Comparison of ENCODE assay signal across 9 mouse cellular contexts in the genomic region with DNA sequence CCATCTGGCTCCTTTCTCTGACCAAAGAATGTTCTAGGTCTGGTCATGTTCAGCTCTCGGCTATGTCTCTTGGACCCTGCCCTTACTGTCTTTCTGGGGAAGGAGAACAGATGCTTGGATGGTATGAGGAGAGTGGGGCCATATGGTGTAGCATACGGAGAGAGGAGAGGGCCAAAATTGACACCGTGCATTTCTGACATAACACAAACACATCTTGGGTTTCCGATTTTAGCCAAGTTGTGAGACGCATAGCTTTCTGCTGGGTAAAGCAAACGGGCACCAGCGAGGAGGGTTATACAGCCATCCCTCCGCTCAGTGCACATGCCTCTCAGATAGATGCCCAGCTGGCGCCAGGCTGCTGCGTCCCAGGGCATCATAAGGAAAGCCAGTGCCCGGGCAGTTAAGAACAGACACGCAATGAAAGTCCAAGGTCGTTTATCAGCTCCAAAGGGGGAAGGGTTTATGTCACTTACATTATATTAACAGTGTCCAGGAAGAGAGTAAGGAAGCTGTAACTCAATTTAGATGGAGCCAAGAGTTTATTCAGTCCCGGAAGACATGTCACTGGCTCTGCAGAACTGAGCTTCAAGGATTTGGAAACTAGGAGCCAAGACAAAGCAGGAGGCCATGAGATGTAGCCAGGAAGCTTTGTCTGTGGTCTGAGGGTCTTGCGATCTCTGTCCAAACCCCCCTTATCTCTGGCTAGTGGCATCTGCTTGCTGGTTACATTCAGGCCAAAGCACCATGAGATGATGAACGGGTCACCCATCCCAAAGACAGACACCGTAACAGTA. TPM values are rescaled to one million over a fixed set of nuclear protein-coding genes. Genes with fewer than 3 reads are reported as not detected.
DNase-seq lines count a peak whose midpoint lies in the region; ATAC-seq and TF ChIP-seq lines count a peak whose summit lies in the region.
"Had no signal": no experiment of that assay in that cellular context is flagged by ENCODE, and none has a peak within 500 bp of the region (broad histone marks: within the 10 kb centered on the region; RNA-seq: fewer than 3 reads in every experiment).

No protein-coding gene starts in this region.

- no peak for TF ChIP-seq POLR2A in kidney, adult 2 months (IDR thresholded peaks at IDR 0.05; ENCODE audit: low read depth, low read length)

- no peaks in the 10 kb centered on the region for H3K9me3 ChIP-seq in embryonic facial prominence, embryonic 14.5 days (ENCODE audit: control insufficient read depth, low read length)
- H3K9me3 ChIP-seq in embryonic facial prominence, embryonic 10.5 days: no peaks in the 10 kb centered on the region
- H3K9me3 ChIP-seq in hindbrain, embryonic 16.5 days (ENCODE audit: control insufficient read depth, low read length): no peaks in the 10 kb centered on the region

- DNase-seq in embryonic facial prominence, embryonic 14.5 days (ENCODE audit: low spot score): peak; percentile 12
- DNase-seq in embryonic facial prominence, embryonic 10.5 days (ENCODE audit: low spot score): no peak
- peak; percentile 35 for DNase-seq in left cerebral cortex, adult 18-20 months (ENCODE audit: low spot score in 2 of 2)
- DNase-seq in left cerebral cortex, adult 11 months (ENCODE audit: low spot score): no peak
- peak; percentile 24 to 37 for DNase-seq in right cerebral cortex, postnatal 36 days (ENCODE audit: low spot score in 2 of 2)
- no peak for DNase-seq in kidney, adult 2 months
- no peak for DNase-seq in T-cell, adult 2 months (ENCODE audit: low spot score)
- DNase-seq: liver, postnatal 0 days had no signal

- H3K27ac ChIP-seq in embryonic facial prominence, embryonic 14.5 days (replicated peaks; ENCODE audit: low read depth, low read length): no peak overlapping the region
- no peak overlapping the region for H3K27ac ChIP-seq in embryonic facial prominence, embryonic 10.5 days (replicated peaks)
- peak overlapping the region; percentile 63 for H3K27ac ChIP-seq in hindbrain, embryonic 16.5 days (ENCODE audit: low read depth, low read length)
- no peak overlapping the region for H3K27ac ChIP-seq in kidney, adult 2 months (ENCODE audit: insufficient read depth, low read depth, low read length)

- H3K4me2 ChIP-seq in embryonic facial prominence, embryonic 14.5 days (ENCODE audit: low read depth, low read length): no peak overlapping the region
- H3K4me2 ChIP-seq in hindbrain, embryonic 16.5 days (ENCODE audit: low read length): no peak overlapping the region

- no peak for ATAC-seq in embryonic facial prominence, embryonic 14.5 days (ENCODE audit: low read depth)
- peak; percentile 59; the same call in 1 of the 2 replicates for ATAC-seq in hindbrain, embryonic 16.5 days
- ATAC-seq: liver, postnatal 0 days had no signal

- WGBS in embryonic facial prominence, embryonic 14.5 days: 81% methylated on average over 17 of the region's 17 CpGs
- WGBS in embryonic facial prominence, embryonic 10.5 days: 87% methylated on average over 17 of the region's 17 CpGs
- 74% methylated on average over 17 of the region's 17 CpGs for WGBS in hindbrain, embryonic 16.5 days
- 61% methylated on average over 17 of the region's 17 CpGs for WGBS in kidney, adult 2 months

- TF ChIP-seq CTCF in kidney, adult 2 months (conservative IDR thresholded peaks at IDR 0.05; ENCODE audit: insufficient read depth, insufficient read length, low read depth, low read length): no peak

- no peak overlapping the region for H3K9ac ChIP-seq in embryonic facial prominence, embryonic 14.5 days (ENCODE audit: low read depth, low read length)
- no peak overlapping the region for H3K9ac ChIP-seq in hindbrain, embryonic 16.5 days (ENCODE audit: low read depth, low read length)
- H3K9ac ChIP-seq: liver, postnatal 0 days had no signal

- H3K36me3 ChIP-seq in embryonic facial prominence, embryonic 14.5 days (ENCODE audit: control insufficient read depth, insufficient read depth, low read length): peaks cover 33% of the 10 kb centered on the region
- peaks cover 27% of the 10 kb centered on the region for H3K36me3 ChIP-seq in embryonic facial prominence, embryonic 10.5 days (replicated peaks)
- H3K36me3 ChIP-seq in hindbrain, embryonic 16.5 days (ENCODE audit: control insufficient read depth, insufficient read depth, low read length): peaks cover 19% of the 10 kb centered on the region
- no peaks in the 10 kb centered on the region for H3K36me3 ChIP-seq in kidney, adult 2 months (ENCODE audit: control insufficient read depth, insufficient read depth, low read length)

- H3K27me3 ChIP-seq in embryonic facial prominence, embryonic 14.5 days (replicated peaks; ENCODE audit: control insufficient read depth, insufficient read depth, low read length): no peaks in the 10 kb centered on the region
- peaks cover 5% of the 10 kb centered on the region; the same call in 1 of the 2 replicates for H3K27me3 ChIP-seq in embryonic facial prominence, embryonic 10.5 days (replicated peaks; ENCODE audit: low read depth, poor library complexity, severe bottlenecking)
- no peaks in the 10 kb centered on the region for H3K27me3 ChIP-seq in hindbrain, embryonic 16.5 days (replicated peaks; ENCODE audit: control insufficient read depth, insufficient read depth, low read length)
- H3K27me3 ChIP-seq in kidney, adult 2 months (replicated peaks; ENCODE audit: control insufficient read depth, insufficient read depth, low read length): no peaks in the 10 kb centered on the region

- H3K4me1 ChIP-seq in embryonic facial prominence, embryonic 14.5 days (ENCODE audit: control insufficient read depth, insufficient read depth, low read length): no peaks in the 10 kb centered on the region
- H3K4me1 ChIP-seq in embryonic facial prominence, embryonic 10.5 days: peaks cover 51% of the 10 kb centered on the region
- H3K4me1 ChIP-seq in hindbrain, embryonic 16.5 days (ENCODE audit: control insufficient read depth, insufficient read depth, low read depth, low read length): peaks cover 6% of the 10 kb centered on the region; the same call in 1 of the 2 replicates
- H3K4me1 ChIP-seq in kidney, adult 2 months (ENCODE audit: control insufficient read depth, insufficient read depth, low read length): no peaks in the 10 kb centered on the region

- no peak overlapping the region for H3K4me3 ChIP-seq in embryonic facial prominence, embryonic 14.5 days (ENCODE audit: low read depth, low read length)
- no peak overlapping the region for H3K4me3 ChIP-seq in embryonic facial prominence, embryonic 10.5 days
- no peak overlapping the region for H3K4me3 ChIP-seq in hindbrain, embryonic 16.5 days (ENCODE audit: low read length)
- H3K4me3 ChIP-seq in kidney, adult 2 months (ENCODE audit: insufficient read depth, low read depth, low read length): no peak overlapping the region

RNA-seq across cellular contexts. Expression of a gene that starts 33.0 kb away (rescaled TPM):
- polyA plus RNA-seq in embryonic facial prominence, embryonic 14.5 days (2014; fragmentation: Nextera tagmentation; extraction: Ambion mirVana): 14.5 and 18.7 TPM in 2 replicates
- polyA plus RNA-seq in embryonic facial prominence, embryonic 10.5 days (2016; fragmentation: Nextera tagmentation; extraction: Ambion mirVana): 16.9 and 18.9 TPM in 2 replicates
- total RNA-seq in left cerebral cortex, adult 18-20 months (2021): 10 to 100 TPM; 21.2 to 22.4 TPM
- 30.3 and 34.4 TPM in 2 replicates for polyA plus RNA-seq in hindbrain, embryonic 16.5 days (2015; fragmentation: Nextera tagmentation; extraction: Ambion mirVana)
- polyA plus RNA-seq in kidney, adult 2 months (2012; rRNA removed): 74.3 and 106 TPM in 2 replicates

Comparison
In these comparisons a context has a peak if more than half of its experiments do, and no peak if none do; other contexts are left out.
1. DNase-seq: peak in embryonic facial prominence, embryonic 14.5 days (single experiment), left cerebral cortex, adult 18-20 months (2 of 2) and right cerebral cortex, postnatal 36 days (2 of 2); none in embryonic facial prominence, embryonic 10.5 days (single experiment), left cerebral cortex, adult 11 months (single experiment), kidney, adult 2 months (single experiment) and T-cell, adult 2 months (single experiment).